Mouse (Mus musculus): ENCODE measurements around the gene Stk32b.

The Stk32b gene

DNA sequence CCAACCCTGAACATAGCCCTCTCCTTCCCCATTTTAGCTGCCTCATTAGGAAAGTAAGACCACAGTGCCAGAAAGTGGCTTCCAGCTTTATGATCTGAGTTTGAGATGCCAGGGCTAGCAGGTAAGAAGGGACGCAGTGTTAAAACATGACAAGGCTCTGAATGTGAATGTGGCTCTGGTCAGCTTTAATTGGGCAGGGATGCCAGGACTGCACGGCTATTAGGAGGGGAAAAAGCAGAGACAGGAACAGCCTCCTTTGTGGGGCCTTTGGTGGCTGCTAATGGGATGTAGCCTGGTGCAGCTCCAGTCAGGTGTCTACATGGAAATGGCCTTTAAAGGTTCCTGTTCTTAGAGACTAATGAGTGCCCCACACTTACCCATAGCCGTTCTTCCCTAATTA lies 52.0 kb downstream of the Stk32b start:
- in situ Hi-C loops (cut with MboI, MseI): no loop called here

DNA sequence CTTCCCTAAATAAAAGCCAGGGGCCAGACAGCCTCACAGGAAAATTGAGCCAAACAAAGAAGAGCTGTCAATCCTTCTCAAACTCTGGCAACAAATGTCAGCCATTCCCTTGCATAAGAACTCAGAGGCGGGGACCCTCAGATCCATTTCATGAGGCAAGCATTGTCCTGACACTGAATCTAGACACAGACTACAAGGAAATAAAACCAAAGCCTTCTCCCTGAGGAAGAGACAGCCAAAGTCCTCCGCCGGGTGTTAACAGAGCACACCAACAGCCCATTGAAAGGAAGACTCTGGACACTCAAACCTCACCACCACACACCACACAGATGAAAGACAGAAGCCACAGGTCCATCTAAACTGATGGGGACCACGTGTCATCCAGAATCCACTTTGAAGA lies 57.8 kb downstream of the Stk32b start:
- in situ Hi-C loops (cut with MboI, MseI): no loop called here

DNA sequence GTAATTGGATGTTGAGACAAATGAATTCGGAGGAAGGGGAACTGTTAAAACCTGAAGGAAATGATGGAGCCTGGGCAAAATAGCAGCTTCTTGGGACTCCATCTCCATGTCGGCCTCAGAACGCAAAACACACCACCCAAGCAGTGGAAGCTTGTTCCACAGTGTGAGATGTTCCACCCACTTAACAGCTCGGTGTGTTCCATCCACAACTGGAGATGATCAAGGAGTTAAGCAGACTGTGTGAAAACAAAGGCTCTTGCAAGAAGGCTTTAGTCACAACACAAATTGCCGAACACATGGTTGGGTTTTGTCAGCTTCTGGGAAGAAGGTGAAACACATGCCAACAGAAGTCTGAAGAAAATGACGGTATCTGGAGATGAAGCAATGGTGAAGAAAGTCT lies 59.2 kb downstream of the Stk32b start:
- in situ Hi-C loops (cut with MboI, MseI): no loop called here

DNA sequence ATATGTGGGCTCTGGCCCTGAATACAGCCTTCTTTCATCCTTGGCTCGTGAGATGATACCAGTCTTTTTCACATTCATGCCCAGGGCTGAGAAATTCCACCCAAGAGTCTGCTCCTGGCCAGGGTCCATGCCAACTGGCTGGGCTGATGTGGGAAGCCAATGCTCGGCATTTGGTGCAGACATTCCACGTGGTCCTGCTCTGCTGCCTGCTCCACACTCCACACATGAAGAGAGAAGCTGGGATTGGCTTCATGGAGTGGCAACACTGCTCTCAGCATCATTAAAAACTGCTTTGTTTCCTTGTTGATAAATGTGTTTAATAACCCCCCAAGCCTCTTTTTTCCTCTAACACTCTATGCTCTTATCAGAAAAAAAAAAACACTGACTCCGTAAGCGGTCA lies 61.8 kb downstream of the Stk32b start:
- in situ Hi-C loops (cut with MboI, MseI): no loop called here

DNA sequence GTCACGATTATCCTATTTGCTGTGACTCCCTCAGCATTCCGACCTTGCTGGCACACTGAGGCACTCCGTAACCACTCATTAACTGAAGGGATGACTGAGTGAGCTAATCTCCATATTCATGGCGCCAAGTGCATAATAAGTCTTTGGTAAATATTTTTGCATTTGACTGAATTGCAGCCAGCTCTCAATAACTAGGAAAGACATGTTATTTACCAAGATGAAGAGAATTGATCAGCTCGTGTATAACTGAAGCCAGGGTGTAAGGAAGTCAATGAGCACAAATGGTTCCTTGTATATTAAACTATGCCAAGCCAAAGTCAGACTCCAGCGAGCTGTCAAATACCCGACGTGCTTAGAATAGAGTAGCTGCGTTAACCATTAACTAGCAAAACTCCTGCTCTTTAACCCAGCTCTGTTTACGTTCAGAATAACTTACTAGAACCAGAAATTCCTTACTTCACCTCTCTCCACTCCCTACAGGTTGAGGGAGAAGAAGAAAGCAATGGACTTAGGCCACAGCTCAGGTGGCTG lies 66.2 kb downstream of the Stk32b start:
- in situ Hi-C loops (cut with MboI, MseI): no loop called here

DNA sequence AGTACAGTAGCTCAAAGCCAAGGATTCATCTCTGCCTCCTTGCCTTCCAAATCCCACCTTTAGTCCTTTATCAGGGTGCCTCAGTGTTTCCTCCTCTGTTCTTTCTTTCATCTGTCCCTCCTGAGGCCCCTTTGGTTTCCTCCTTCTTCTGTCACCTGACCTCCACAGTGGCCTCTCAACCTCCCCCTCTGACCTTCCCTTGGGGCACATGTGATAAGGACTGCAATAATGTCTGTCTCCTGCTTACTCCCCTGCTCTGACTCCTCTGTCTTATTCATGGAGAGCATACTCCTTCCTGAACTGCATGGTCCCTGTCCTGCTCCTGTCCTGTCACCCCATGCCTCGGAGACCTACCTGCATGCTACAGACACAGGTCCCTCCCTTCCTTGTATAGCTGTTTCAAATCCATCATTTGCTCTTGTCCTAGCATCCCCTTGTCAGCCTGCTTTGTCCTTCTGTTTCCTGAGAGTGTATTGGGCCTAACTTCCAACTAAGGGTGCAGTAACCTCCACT lies 66.8 kb downstream of the Stk32b start:
- in situ Hi-C loops (cut with MboI, MseI): no loop called here

DNA sequence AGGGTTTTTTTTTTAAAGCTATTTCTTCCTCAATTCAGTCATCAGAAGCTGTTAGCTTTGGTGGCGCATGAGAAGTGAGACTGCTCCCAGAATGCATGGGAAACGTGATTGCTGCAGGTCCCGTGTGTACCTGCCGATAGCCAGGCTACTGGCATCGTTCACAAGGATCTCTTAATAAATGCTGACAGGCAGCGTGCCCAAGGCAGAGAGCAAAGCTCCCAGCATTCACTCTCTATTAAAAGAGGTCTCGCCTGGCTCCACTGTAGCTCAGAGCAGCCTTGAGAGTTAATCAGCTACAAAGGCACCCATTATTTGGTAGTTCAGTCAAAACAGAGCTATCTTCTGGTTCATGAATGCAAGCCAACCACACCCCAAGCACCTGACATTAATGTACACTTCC lies 72.9 kb downstream of the Stk32b start:
- in situ Hi-C loops (cut with MboI, MseI): no loop called here

DNA sequence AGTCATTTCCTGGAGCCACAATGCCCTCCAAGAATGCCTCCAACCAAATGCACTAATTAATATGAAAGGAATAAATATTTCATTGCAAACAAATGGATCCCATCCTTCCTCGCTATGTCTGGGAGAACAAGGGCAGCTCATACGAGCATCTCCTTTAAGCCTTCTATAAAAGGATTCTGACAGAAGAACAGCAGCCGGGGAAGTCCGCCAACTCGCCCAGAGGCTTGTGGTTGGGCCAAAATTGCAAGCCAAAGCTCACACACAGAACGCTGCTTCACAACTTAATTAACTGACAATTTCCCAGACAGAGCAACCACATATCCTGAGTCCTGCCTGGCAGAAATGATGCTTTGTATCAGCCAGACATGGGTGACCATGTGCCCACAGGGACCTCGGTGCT lies 74.5 kb downstream of the Stk32b start:
- in situ Hi-C loops (cut with MboI, MseI): no loop called here

DNA sequence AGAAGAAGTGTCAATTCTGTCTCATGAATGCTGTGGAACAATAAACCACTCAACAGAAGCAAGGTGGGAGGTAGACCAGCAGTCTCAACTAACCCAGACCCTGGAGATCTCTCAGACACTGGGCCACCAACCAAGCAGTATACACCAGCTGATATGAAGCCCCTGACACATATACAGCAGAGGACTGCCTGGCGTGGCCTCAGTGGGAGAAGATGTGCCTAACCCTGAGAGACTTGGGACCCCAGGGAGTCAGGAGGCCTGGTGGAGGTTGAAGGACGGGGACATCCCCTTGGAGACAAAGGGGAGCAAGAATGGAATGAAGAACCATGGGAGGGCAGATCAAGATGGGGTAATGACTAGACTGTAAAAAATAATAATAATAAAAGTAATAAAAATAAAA lies 82.2 kb downstream of the Stk32b start:
- in situ Hi-C loops (cut with MboI, MseI): no loop called here

DNA sequence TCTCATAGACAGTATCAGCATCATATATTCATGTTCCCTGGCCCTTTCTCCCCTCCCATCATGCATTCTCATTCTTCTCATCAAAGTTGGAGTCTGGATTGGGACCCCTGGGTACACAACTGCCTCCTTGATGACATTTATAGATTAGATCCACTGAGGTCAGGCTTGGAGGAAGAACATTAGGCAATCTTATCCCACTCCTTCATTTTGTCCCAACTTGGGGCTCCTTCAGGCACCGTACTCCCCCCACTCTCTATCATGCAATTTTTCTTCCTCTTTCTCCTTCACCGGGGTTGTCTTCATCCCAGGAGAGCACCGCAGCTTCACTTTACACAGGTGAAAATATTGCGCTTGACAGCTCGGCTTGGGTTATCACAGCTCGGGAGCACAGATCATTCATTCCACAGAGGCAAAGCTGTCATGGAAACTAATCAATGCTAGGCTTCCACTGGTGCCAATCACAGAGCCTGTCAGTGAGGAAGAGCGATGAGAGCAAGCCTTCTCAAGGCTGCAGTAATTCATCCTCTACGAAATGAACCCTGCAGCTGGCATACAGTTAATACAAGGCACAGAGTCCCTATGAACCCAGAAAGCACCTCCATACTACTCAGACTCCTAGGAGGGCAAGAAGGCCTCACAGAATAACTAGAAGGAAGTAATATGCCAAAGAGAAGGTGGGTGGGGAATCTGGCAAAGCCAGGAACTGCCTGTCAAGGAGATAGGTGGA lies 89.4 kb downstream of the Stk32b start:
- in situ Hi-C loops (cut with MboI, MseI): no loop called here

DNA sequence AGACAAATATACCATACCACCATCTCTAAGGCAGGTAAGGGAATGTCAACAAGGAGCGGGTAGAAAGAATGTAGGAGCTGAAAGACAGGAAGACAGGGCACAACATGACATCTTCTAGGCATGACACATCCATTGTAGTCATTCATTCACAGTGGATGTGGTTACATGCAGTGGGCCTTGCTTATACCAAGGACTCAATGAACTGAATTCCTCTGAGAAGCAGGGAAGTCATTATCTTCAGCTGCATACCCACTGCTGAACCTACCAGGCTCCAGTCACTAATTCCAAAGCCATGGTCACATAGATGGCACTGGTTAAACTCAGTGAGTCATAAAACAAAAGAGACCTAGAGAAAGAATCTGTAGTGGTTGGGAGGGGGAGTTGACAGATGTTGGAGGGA lies 105.1 kb downstream of the Stk32b start:
- in situ Hi-C loops (cut with MboI, MseI): no loop called here

DNA sequence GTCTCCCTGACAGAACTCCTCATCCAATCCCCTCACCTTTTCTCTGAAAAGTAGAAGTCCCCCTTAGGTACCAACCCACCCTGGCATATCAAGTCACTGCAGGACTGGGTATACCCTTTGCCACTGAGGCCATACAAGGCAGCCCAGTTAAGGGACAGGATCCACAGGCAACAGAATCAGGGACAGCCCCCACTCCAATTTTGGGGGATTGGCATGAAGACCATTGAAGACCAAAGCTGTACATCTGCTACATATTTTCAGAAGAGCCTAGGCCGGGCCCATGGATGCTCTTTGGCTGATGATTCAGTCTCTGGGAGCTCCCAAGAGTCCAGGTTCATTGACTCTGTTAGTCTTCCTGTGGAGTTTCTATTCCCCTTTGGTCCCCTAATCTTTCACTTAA lies 117.4 kb downstream of the Stk32b start:
- in situ Hi-C loops (cut with MboI, MseI): no loop called here

DNA sequence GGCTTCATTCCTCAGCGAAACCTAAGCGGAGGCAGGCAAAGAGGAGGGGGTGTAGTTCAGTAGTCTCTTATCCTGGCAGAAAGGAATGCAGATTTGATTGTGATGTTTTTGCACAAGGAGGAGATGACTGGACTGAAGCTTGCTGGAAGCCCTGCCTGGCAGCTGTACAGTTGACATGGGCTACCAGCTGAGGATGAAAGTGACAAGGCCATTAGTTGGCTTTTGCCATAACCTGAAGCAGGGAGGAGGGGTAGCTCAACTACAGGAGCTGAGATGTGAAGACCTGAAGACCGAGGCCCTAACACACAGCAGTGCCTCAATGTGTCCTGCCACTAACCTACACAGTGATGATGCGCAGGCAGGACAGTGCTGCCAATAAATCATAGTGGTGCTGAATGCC lies 118.7 kb downstream of the Stk32b start:
- in situ Hi-C loops (cut with MboI, MseI): no loop called here

DNA sequence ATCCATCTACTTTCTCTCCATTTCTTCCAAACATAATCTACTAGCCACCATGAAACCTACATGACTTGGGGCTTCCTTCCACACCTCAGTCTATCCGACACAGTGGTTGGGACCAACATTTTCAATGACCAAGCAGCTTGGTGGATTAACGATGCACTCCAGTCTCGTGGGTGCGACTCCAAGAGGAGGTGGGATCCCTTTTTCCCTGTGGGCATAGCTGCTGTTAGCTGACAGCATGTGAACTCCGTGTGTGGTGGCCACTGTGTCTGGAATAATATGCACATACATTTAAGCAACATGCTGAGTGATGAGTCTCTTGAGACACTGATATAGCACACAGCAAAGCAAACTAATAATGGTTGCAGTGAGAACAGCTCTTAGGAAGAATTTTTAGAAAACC lies 124.6 kb downstream of the Stk32b start:
- in situ Hi-C loops (cut with MboI, MseI): no loop called here

DNA sequence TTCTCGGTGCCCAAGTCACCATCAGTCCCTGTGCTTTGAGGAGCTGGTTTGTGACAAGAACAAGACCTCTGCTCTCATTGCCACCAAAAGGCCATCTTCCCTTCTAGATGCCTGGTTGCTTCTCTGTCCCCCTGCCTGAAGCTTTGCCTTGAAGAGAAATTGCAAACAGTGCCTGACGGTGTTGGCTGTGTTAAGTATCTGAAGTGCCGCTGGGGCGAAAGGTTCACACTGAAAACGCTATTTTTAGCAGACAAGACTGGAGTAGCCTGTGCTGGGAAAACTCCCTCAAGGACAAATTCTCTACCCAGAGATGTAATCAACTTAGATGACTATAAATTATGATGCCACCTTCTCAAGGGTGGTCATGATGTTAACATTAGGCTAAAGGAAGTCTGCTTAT lies 129.1 kb downstream of the Stk32b start:
- in situ Hi-C loops (cut with MboI, MseI): no loop called here

DNA sequence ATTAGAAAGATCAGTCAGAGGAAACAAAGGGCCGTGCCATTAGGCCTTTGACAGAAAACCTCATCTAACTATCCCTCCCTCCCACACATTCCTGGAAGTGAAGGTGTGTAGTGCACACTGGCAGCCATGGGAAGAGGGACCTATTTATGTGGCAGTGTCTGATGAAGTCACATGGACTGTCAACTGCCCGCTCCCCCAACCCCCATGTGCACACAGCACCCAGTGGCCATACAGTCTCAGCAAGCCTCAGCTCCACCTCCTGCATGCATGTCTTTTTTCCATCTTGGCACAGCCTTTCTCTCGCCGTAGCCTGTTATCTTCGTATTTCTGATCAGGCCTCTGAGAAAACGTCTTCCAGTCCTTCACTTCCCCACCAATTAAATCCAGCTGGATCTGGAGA lies 130.9 kb downstream of the Stk32b start:
- in situ Hi-C loops (cut with MboI, MseI): no loop called here

DNA sequence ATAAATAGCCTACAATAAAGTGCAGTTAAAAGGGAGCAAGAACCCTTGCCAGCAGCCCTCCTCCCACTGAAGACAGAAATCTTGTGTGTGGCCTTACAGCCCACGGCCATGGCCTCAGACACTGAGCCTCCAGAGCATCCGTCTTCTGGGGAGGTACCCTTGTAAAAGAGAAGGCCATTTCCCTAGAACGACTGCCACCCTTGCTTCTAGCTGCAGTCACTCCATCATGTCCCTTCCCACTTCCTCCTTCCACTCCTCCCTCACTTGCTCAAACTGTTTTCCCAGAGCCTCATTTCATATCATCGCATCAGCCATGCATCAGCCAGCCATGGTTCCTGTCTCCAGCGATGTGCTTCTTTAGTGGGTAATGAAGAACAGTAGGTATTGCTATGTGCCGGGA lies 141.5 kb downstream of the Stk32b start:
- in situ Hi-C loops (cut with MboI, MseI): loop anchor here (5.0 kb wide), 1 partner anchor 42 kb away; no protein-coding TSS in a partner anchor

DNA sequence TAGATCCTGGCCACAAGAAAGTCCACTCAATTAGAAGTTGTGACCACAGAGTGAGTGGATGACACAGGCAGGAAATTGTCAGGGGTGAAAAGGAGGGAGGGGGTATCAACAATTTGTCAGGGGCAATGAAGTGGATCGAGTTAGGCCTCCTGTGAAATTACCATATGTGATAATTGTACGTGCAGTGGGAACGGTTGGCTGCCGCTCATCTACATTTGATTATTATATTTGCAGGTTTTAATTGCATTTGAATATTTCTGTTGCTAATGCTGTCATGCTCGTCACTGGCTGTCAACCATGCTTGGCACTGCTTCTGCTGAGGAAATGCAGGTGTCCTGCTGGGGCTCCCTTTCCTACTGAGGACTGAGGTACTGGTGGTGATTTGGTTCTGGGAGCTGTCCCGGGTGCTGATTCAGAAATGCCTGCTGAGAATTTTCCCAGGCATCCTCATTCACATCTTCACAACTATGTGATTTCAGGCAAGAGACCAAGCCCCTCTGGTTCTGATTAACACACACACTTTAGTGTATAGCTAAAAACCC lies 159.6 kb downstream of the Stk32b start:
- in situ Hi-C loops (cut with MboI, MseI): loop anchor here (5.0 kb wide), 1 partner anchor 50 kb away; no protein-coding TSS in a partner anchor

DNA sequence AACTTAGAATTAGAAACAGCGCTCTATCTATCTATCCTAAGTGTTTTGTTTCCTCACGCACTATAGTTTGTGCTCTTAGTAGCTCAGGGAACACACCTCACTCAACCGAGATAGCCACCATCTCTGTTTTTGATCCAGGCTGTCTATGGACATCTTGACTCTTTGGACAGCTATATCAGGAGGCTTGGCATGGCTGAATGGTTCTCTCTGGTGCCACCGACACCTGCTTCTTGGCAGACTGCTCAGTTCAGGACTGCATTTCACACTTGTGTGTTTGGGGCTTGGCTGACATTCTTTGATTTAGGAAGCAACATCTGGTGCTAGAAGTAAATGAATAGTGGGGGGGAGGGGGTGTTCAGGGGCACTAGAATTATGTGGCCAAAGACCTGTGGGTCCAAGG lies 162.7 kb downstream of the Stk32b start:
- in situ Hi-C loops (cut with MboI, MseI): no loop called here

DNA sequence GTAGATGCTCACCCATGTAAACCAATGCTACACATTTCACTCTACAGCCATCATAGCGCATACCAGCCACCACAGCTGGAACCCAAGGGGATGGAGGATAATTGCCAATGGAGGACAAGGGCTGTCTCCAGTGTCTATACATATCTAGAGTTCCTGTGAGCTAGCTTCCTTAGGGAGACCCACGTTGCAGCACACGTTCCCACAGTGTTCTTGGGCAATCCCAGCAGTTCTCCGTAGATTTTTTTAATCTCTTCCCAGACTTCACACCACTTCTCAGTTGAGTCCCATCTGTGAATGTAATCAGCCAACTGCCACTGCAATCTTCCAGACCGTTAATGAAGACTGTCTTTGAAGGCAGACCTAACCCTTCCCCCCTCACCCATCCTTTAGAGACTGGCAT lies 165.3 kb downstream of the Stk32b start:
- in situ Hi-C loops (cut with MboI, MseI): no loop called here

DNA sequence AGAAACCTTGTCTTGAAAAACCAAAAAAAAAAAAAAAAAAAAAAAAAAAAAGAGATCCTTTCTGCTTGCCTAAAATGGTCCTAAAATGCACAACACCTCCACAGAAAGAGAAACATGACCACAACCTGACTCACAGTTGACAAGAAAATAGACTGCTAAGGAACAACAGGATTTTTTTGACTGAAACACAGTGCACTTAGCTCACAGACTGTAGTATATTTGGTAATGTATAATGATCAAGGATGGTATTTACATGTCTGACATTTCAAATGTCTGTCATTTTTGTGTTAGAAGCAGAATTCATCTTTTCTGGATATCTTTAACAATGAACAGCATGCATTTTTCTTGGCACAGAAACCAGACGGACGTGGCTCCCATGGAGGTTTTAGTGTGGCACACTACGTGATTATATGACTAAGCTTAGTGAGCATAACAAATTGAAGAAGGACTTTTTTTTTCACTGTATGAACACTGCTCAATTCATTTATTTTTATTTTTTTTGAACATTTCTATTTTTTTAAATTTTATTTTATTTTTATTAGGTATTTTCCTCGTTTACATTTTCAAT lies 181.2 kb downstream of the Stk32b start:
- in situ Hi-C loops (cut with MboI, MseI): no loop called here

DNA sequence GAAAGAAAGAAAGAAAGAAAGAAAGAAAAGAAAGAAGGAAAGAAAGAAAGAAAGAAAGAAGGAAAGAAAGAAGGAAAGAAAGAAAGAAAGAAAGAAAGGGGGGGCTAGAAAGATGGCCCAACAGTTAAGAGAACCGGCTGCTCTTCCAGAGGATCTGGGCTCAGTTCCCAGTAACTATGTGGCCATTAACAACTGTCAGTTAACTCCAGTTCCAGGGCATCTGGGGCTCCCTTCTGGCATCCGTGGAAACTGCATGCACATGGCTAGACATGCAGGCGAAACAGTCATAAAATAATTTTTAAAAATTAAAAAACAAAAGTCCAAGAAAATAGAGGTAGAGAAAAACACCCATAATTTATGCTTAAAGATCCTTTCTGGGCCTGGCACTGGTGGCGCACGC lies 181.7 kb downstream of the Stk32b start:
- in situ Hi-C loops (cut with MboI, MseI): no loop called here

DNA sequence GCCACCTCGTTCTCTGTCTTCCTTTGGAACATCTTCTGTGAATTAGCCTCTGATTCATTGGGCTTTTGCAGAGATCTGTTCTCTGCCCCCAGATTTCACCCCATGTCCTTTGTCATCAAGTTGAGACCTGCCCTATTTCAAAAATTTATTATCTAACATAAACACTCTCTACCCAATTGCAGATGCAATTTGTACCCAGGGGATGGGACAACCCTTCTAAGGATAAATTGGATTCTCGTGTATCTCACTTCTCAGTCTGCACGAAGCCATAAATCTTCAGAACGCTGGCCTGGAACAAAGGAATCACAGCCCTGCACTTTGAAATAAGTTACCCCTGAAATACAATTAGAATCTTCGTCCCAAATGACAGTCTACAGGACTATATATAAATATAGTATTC lies 191.6 kb downstream of the Stk32b start:
- in situ Hi-C loops (cut with MboI, MseI): no loop called here
